Mouse (Mus musculus): Measurements from ENCODE around the gene Cntnap4. TPM values are rescaled to one million over a fixed set of nuclear protein-coding genes. Genes with fewer than 3 reads are reported as not detected.

Gene Cntnap4
- polyA plus RNA-seq (2017; shearing (Covaris generic)): not detected

DNA sequence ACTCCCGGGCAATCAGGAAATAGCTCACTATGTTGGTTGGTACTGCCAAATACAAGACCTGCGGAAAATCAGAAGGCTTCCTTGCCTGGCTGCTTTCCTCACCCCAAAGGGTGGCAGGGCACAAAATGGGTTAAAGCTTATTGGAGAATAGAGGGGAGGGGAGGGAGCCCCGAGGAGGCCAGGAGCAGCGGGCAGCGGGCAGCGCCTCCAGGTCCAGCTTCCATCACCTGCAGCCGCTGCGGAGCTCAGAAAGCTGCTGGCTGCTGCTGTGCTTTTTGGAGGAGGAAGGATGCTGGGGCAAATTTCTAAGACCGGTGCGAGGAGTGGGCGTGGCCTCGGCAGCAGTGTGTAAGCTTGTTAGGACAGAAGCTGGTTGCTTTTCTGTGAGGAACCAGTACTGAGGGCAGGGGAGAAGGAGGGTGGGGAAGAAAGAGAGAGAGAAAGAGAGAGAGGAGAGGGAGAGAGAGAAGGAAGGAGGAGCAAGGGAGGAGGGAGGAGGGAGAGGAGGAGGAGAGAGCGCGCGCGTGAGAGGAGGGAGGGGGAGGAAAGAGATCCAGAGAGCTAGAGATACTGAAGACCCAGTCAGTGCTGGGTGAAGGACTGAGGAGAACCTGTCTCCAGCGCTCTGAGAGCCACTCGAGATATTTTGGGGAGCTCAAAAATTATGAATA, at the start of gene Cntnap4:
Gene Cntnap4 (plus strand): TSS at position 573 of the 671 bp plus-strand sequence.
- no peak for ATAC-seq

DNA sequence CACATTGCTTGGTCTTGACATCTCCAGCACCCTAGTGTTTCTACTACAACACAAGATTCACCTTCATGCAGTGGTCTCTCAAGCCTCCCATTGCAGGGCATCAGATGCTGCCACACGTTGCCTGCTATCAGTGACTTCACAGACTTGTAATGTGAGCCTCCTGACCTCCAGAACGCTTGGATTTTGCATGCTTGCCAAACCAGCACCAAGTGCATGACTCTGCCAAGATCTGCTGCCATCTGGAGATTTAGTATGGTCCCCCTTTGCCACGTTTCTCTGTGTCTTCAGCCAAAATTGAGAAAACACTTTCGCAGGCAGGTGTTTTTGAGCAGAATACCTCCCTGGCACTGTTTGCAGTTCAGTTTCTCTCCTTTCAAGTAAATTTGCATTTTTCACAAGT, 12.5 kb upstream of the Cntnap4 start:
- no peak for ATAC-seq

DNA sequence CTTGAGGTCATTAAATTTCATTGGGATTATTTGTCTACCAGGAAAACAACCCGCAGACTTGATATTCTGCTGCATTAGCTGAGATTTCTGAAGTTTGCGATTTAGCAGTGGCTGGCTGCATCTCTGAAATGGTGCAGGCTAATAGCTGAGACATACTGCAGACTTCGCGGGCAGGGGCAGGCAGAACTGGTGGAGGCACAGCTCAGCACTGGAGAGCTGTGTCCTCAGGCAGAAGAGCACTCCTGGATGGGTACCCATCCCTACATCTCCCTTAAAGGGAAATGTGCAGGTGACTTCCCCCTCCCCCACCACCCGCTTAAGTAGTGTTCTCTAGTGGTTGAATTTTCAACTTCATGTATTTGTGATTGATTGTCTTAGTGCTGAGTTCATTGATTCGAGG, 698 bp downstream of the Cntnap4 start:
- no peak for ATAC-seq

DNA sequence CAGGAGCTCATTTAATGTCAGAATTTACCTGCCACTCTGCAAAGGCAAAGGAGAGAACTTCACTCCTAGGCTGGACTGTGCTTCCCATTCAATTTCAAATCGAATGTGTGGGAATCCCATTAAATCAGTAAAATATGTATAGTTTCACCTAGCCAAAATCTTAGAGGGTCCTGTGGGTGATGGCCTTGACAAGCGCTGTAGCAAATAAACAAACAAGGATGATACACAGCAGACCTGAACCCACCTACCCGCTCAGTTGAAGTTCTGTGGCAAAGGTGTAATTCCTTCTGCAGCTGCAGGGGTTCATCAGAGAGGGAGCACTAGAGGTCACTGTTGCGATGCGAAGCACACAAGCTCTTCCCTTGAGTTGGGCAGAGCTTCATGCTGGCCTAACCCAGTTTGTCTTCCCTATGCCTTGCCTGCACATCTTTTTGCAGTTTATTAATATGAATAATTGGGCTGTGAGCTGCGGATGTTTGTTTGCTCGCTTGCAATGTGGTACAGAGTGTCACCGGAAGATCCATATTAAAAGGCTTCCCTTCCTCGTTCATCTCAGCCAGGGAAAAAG, 1.6 kb downstream of the Cntnap4 start:
- ATAC-seq: no peak

DNA sequence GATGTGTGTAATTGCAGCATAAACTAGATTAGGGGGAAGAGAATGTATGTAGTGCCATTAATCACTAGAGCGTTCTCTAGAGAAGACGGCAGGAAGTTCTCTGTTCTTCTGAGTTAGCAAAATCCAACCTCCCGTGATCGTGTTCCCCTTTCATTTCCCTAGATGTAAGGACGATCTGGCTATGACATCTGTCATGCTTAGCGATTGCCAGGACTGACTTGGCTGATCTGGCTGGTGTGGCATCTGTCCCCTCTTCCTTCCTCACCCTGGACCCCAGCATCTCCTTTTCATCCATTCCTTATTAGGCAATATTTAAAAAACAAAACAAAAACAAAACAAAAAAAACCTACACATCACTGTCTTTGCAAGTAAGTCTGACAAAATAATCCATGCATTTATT, 11.6 kb downstream of the Cntnap4 start:
- no peak for ATAC-seq

DNA sequence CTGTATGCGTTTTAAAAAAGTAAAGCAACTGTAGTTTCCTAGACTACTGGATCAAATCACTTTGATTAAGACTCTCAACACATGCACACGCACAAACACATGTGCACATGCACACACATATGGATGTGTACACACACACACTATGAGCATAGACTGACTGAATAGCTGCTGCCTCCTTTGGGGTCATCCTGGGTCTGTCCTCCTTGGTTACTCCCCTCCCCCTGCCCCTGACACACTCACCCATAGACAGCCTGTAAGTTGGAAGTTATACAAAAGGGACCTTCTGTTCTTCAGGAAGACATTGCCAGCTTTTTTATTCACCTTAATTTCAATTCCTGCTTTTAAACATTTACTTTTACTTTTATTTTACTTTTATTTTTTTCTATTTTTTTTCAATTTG, 13.6 kb downstream of the Cntnap4 start:
- no peak for ATAC-seq

DNA sequence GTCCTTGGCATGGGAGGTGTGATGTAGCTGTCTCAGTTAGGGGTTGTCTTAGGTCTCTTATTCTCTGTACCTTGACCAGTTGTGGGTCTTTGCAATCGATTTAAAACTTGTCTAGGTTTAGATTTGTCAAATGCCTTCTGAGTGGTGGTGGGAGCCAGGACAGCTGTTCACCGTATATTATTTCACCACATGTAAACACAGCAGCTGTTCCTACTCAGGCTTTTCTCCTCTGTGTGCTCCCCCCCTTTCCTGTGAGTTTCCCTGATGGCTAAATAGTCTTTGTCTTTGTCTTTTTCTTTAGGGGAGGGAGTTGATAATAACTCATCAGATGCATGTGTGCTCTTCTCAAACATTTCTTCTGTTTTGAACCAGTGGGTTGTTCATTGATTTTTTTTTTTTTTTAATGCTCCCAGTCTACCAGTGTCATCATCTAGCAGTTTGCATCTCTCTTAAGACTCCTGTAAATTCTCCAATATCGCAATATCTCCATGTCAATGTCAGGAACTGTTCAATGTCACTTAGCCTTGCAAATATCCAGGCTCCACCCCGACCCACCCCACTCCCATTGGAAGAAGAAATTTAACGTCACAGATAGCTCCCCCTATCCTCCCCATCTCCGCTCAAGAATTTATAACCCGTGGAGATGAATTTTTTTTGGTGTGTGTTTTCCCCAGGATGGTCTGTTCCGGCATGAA, 18.7 kb downstream of the Cntnap4 start:
- ATAC-seq: no peak

DNA sequence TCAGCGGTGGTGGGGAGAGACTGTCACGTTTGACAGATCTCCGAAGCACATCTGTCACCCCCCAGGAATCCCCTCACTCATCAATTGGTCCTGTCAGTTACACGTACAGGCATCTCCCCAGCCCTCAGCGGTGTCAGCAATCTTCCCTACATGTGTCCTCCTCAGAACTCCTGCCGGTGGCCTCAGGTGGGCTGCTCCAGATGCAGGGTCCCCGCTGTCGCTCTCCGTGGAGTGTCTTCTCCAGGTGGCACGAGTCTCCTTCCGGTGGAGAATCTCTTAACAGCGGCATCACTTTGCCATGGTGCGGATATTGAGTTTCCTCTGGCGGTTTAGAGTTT, 19.2 kb downstream of the Cntnap4 start:
- no peak for ATAC-seq

DNA sequence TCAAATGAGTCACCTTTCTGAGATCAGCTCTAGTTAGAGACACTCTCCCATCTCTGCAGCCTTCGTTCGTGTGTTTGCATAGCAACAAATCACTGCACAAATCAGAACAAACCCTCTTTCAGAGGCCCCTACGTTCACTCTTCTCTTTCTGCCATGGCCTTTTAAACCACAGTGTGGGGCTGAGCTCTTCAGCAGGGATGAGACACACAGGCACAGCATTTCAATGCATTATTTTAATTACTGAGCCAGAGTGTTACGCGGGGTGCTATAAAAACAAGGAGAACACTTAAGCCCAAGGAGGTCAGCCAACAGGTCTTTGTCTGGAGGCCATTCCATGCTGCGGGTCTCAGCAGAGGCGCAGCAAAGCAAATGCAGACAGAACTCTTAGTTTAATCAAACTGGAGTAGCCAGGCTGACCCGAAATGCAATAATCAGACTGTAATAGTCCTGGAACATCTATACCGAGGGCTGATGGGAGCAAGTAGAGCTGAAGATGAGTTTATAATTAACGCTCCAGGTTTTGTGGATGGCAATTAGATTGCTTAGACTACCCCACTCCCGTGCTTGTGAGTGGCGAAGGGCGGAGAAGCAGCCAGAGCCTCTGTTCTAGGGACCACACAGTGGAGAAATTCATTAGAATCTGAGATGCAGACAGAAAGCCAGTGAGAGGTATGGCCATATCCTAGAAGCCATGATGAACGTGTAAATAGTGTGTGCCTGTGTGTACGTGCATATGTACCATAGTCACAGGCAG, 26.4 kb downstream of the Cntnap4 start:
- ATAC-seq: no peak

DNA sequence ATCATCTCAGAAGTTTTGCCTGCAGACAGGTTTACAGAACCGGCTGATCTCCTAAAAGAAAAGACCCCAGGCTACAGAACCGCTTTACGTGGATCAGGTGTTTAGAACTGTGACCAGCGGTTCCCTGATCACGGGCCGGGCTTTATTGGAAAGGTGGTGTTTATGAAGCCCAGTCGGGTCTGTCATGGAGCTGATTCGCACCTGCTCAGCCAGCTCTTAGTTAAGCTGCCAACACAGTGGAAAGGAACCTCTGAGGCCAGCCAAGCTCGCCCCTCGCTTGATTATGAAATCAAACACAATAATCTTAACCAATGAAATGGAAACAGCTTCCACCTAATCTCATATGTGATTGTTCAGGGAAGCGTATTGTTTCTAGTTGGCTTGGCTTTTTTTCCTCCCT, 30.1 kb downstream of the Cntnap4 start:
- ATAC-seq: no peak

DNA sequence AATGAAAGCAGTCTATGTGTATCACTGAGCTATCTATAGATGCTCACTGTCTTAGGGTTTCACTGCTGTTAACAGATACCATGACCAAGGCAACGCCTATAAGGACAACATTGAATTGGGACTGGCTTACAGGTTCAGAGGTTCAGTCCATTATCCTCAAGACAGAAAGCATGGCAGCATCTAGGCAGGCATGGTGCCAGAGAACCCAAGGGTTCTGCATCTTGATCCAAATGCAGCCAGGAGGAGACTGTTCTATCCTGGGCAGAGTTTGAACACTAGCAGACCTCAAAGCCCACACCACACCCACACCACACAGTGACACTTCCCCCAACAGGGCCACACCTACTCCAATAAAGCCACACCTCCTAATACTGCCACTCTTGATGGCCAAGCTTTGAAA, 31.3 kb downstream of the Cntnap4 start:
- ATAC-seq: no peak

DNA sequence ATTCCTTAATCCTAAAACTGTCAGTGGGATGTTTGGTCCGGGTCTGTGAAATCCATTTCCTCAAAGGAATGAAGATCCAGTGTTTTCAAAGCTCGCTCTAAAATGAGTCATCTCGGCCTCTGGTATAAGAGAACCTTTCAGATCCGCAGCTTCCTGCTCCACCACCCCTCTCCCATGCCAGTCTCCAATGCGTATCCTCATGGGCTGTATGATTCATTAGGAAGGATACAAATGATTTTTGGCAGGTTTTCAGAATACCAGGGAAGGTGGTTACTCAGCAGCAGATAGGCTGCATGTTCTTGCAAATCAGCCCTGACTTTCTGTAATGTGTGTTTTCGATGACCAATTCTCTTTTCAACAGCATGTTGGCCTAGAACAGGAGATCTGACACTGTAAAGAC, 40.3 kb downstream of the Cntnap4 start:
- ATAC-seq: no peak

DNA sequence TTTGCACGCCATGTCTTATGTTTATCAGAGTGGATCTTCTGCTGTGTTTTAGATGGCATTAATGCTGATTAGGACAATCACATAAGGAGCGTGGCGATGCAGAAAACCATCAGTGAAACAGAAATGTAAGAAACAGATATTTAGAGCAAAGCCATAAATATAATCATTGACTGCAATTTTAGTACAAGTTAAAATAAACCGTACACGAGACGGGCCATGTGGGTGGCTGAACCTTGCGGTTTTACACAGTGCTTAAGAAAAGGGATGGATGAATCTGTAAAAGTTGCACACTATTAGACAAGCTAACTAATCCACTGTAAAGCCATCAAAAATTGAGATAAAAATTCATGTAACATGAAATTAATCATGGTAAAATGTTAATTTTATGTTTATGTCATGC, 58.9 kb downstream of the Cntnap4 start:
- no peak for ATAC-seq

DNA sequence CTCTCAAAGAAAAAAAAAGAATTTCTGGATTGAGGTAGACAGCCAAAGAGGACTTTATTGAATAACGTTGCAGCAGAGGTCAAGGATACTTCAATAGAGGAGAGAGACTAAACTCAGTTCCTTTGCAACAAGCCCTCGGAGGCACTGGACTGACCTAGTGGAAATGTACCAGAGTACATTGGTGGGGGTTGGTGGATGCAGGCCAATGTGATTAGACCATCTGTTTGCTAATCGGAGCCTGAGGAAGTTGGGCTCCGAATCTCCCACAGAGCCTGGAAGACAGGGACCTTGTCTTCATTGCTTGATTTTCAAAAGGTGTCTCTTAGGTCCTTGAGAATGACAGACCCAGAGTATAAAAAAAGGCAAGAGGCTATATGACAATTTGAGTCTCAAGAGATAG, 82.8 kb downstream of the Cntnap4 start:
- ATAC-seq: no peak

DNA sequence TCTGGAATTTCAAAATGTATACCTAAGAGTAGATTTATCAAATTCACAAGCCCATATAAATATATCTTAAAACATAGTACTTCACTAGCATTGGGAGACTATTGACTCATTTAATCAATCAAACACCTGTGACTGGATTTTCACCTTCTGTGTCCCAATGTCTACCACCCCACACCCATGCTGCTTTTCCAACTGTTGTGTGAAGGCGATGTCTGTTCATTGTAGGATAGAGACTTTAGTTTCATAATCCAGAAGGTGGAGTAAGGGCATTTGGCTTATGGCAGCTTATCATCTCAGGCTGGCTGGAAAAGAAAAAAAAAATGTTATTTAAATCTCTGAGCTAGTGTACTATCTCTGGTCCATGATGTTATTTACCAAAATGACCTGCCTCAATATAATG, 83.4 kb downstream of the Cntnap4 start:
- no peak for ATAC-seq

DNA sequence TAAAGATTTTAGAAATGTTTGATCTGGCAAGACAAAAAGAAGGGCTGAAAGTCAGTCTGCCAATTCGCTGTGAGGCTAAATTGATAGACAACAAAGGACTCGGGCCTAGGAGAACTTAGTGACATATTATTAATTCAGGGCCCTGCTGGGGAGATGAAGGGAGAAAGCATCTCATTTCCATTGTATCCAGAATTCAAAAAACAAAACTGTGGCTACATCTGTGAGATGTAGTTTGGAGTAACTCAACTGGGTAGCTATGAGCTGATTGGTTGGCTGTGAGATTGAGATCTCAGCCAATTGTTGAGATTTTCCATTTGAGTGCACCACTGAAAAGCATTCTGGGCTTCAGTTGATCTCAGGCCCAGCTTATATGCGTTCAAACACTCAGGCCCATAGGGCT, 84.2 kb downstream of the Cntnap4 start:
- no peak for ATAC-seq

DNA sequence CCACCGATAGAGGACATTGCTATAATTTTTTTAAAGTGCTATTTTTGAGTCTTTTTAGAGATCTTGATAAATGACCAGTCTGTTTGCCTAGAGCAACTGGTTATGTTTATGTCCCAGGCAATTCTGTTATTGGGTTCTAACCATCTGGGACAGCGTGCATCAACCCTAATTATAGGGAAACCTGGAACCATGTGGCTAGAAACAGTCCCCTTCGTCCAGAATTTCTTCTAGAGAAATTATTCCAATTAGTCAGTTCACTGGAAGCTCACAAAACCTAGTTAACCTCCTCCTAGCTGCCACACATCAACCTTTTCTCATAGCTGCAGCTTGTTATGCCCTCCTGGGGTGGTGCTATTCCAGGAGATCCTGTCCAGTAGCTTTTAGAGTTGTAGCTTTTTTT, 94.2 kb downstream of the Cntnap4 start:
- ATAC-seq: no peak

DNA sequence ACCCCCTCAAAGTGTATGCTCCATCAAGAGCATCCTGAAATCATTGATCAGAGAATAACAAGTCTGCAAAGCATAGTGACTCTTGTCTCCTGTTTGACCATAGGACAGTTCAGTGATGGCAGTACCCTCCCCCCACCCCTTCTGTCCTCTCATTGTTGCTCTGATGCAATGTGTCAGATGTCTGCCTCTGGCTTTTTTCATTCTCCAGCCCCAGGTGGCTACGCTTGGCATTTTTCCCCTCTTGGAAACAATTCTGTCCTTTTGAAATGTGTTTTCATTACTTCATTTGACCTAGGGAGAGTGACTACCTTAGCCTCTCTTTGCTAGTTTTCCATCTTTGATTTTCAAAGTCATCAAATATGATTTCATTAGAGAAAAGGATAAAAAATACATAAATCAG, 104.8 kb downstream of the Cntnap4 start:
- ATAC-seq: no peak

DNA sequence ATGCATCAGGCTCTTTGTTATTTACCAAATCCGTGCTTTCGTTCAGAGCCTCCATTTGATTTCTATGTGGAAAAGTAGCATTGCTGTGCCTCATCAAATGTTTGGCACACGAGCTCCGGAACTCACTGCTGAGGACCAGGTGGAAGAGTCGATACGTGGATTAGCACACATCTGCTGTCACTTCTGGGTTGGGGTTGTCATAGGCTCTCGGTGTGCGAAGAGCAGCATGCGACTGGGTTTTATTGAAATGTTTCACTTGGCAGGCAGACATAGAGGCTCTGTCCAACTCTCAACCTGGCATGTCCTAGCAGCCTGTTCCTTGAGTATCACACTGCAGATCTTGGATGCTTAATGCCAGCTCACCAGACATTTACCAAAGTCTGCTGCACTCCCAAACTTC, 111.9 kb downstream of the Cntnap4 start:
- no peak for ATAC-seq

DNA sequence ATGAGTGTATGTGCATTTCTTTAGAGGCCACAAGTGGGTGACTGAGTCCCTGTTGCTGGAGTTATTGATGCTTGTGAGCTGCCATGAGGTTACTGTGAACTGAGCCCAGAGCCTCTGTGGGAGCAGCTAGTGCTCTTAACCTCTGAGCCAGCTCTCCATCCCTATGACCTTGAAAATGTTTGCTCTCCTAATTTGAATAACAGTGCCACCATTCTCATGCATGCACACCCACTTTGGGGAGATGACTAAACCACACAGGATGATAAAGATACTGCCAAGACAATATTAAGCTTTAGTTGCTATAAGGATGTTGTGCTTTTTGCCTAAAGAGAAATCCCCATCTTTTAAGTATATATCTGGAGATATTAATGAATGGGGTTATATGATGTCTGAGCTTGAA, 125.9 kb downstream of the Cntnap4 start:
- ATAC-seq: no peak

DNA sequence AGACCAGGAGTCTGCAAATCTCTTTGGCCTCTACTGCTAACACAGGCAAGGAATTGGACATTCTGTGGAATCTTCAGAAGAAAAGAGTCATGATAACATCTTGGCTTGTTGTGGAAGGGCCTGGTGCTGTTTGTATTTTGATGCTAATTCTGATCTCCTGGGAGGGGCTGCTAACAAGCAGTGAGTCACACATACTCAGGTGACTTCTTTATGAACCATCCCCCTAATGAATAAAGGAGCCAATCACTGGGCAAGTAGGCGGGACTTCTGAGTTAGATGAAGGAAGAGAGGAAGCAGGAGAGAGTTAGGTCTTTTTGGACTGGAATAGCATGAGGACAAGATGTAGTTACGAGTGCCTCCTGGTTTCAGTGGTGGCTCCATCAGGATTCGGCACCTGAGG, 128.3 kb downstream of the Cntnap4 start:
- ATAC-seq: no peak

DNA sequence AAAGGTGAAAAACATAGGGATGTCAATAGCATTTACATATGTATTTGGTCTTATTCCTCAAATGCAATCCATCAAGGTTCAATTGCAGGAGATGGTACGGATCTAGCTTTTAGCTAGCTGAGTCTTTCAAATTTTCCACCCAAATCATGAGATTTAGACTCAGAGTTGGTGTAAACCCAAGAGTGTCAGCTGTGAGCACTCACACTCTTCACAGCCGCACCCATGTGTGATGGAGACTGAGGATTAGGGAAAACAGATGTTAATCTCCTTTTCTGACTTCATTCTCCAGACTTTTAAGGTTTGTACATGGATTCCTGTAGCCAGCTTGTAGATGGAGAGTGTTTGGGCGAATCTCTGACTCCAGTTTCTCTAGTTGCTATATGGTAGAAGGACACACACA, 147.1 kb downstream of the Cntnap4 start:
- no peak for ATAC-seq

DNA sequence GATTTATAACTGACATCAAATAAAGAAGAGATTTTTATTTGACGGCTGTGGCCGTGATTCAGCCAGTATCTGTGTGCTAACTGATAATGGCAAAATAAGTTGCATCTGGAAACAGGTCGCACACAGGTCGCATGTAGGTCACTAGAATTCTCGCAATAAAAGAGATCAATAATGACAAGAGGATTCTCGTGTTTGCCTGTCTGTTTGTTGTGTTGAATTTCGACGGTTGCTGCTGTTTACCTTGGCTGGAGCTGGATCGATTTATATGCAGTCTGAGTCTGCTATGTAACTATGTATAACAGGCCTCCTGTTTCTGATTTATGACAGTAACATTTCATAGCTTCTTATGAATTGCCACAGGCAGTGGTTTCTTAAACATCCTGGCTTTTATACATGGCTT, 155.1 kb downstream of the Cntnap4 start:
- ATAC-seq: no peak

Measured in inflammation-experienced regulatory T-cells, adult 6 months (primary cell).